10 mouse cellular contexts compared by ENCODE assay signal in genomic region chr13:52528786-52529185, GRCm38 (mm10). TPM values are rescaled to one million over a fixed set of nuclear protein-coding genes. Genes with fewer than 3 reads are reported as not detected.
A peak's percentile ranks its signal among the peaks of the same experiment; 100 is the strongest.
DNase-seq lines count a peak whose midpoint lies in the region; ATAC-seq lines count a peak whose summit lies in the region.
"Had no signal": no experiment of that assay in that cellular context is flagged by ENCODE, and none has a peak within 500 bp of the region (broad histone marks: within the 10 kb centered on the region; RNA-seq: fewer than 3 reads in every experiment).

No protein-coding gene starts in this region.

- peaks cover 5% of the 10 kb centered on the region for H3K4me1 ChIP-seq in heart, embryonic 16.5 days (ENCODE audit: control insufficient read depth, insufficient read depth, low read length)
- H3K4me1 ChIP-seq in intestine, embryonic 15.5 days (replicated peaks) = 0 out of 2 replicates have a peak, but pooled peaks cover 3% of the 10 kb centered on the region

- H3K9ac ChIP-seq in heart, embryonic 16.5 days (ENCODE audit: low read length) = 0 out of 2 replicates have a peak overlapping the region, but pooled peaks have one; percentile 8
- no peak overlapping the region for H3K9ac ChIP-seq in intestine, embryonic 15.5 days
- H3K9ac ChIP-seq: liver, embryonic 13.5 days had no signal

- peaks cover 4% of the 10 kb centered on the region for H3K27me3 ChIP-seq in heart, embryonic 16.5 days (ENCODE audit: control insufficient read depth, insufficient read depth, low read length)
- H3K27me3 ChIP-seq in intestine, embryonic 15.5 days (replicated peaks) = peaks cover 16% of the 10 kb centered on the region

- WGBS in heart, embryonic 16.5 days = 52% methylated on average over 9 of the region's 9 CpGs
- WGBS in intestine, embryonic 15.5 days = 63% methylated on average over 9 of the region's 9 CpGs

- H3K9me3 ChIP-seq in heart, embryonic 16.5 days (replicated peaks; ENCODE audit: control insufficient read depth, low read length) = peaks cover 5% of the 10 kb centered on the region; the same call in 1 of the 2 replicates
- no peaks in the 10 kb centered on the region for H3K9me3 ChIP-seq in intestine, embryonic 15.5 days
- H3K9me3 ChIP-seq: liver, embryonic 13.5 days had no signal

- no peak overlapping the region for H3K27ac ChIP-seq in heart, embryonic 16.5 days (ENCODE audit: low read length)
- no peak overlapping the region for H3K27ac ChIP-seq in intestine, embryonic 15.5 days
- H3K27ac ChIP-seq: liver, embryonic 13.5 days had no signal

- no peak for DNase-seq in heart, adult 9 months (ENCODE audit: low spot score in 2 of 2)
- DNase-seq in right cerebral cortex, postnatal 10 days (ENCODE audit: low spot score in 2 of 2) = peak; percentile 59 to 73
- DNase-seq in right cerebral cortex, postnatal 36 days (ENCODE audit: low spot score in 2 of 2) = no peak
- DNase-seq in heart, postnatal 4 days = peak; percentile 41
- DNase-seq in kidney, postnatal 4 days = no peak
- DNase-seq: gastrocnemius, postnatal 10 days; liver, embryonic 13.5 days had no signal

- H3K36me3 ChIP-seq in heart, embryonic 16.5 days (ENCODE audit: control insufficient read depth, insufficient read depth) = no peaks in the 10 kb centered on the region
- H3K36me3 ChIP-seq in intestine, embryonic 15.5 days = no peaks in the 10 kb centered on the region
- H3K36me3 ChIP-seq: liver, embryonic 13.5 days had no signal

- ATAC-seq in heart, embryonic 16.5 days (replicated peaks; ENCODE audit: extremely low read depth, insufficient read depth, low FRiP score) = no peak
- no peak for ATAC-seq in intestine, embryonic 15.5 days
- no peak for ATAC-seq in monocyte, adult 5-6 weeks (replicated peaks; ENCODE audit: insufficient number of reproducible peaks, low FRiP score, low TSS enrichment, poor library complexity, severe bottlenecking)

- peak overlapping the region; percentile 31 for H3K4me2 ChIP-seq in heart, embryonic 16.5 days (ENCODE audit: low read depth, low read length)
- H3K4me2 ChIP-seq in intestine, embryonic 15.5 days (replicated peaks) = no peak overlapping the region
- H3K4me2 ChIP-seq: liver, embryonic 13.5 days had no signal

- peak overlapping the region; percentile 17; the same call in 1 of the 2 replicates for H3K4me3 ChIP-seq in heart, embryonic 16.5 days (ENCODE audit: low read length)
- H3K4me3 ChIP-seq in intestine, embryonic 15.5 days (replicated peaks) = no peak overlapping the region
- H3K4me3 ChIP-seq: liver, embryonic 13.5 days had no signal

RNA-seq across cellular contexts. Expression of gene Diras2, which starts 2.3 kb away (rescaled TPM):
- 0.62 and 1.2 TPM in 2 replicates for polyA plus RNA-seq in heart, embryonic 16.5 days (2015; fragmentation: Nextera tagmentation; extraction: Ambion mirVana)
- total RNA-seq in heart, postnatal 4 days (2021) = 1 to 10 TPM; 2.6 to 2.7 TPM
- 0.48 and 0.58 TPM in 2 replicates for polyA plus RNA-seq in intestine, embryonic 15.5 days (2015; fragmentation: Nextera tagmentation; extraction: Ambion mirVana)
- 0.19 to 1.4 TPM (median 1.4 TPM) in 3 replicates for total RNA-seq in monocyte, adult 5-6 weeks (2017)

RNA-seq across cellular contexts. Expression of gene Syk, which starts 54.2 kb away (rescaled TPM):
- 7.9 and 8.7 TPM in 2 replicates for polyA plus RNA-seq in heart, embryonic 16.5 days (2015; fragmentation: Nextera tagmentation; extraction: Ambion mirVana)
- total RNA-seq in heart, postnatal 4 days (2021) = 10 to 100 TPM; 24.1 to 26.5 TPM
- 3.3 and 3.6 TPM in 2 replicates for polyA plus RNA-seq in intestine, embryonic 15.5 days (2015; fragmentation: Nextera tagmentation; extraction: Ambion mirVana)
- 284 to 318 TPM (median 288 TPM) in 3 replicates for total RNA-seq in monocyte, adult 5-6 weeks (2017)

Comparison
In these comparisons a context has a peak if more than half of its experiments do, and no peak if none do; other contexts are left out.
1. DNase-seq: peak in right cerebral cortex, postnatal 10 days (2 of 2) and heart, postnatal 4 days (single experiment); none in heart, adult 9 months (0 of 2), right cerebral cortex, postnatal 36 days (0 of 2) and kidney, postnatal 4 days (0 of 2).
2. RNA of gene Syk, which starts 54.2 kb away (total RNA-seq): 284 to 318 TPM in monocyte, adult 5-6 weeks; 24.1 to 26.5 TPM in heart, postnatal 4 days; every median in the first group is over 10 times any median in the second.